Mouse (Mus musculus) embryonic facial prominence, embryonic 11.5 days (tissue): ENCODE data around the gene Lig4. TPM values are rescaled to one million over a fixed set of nuclear protein-coding genes. Genes with fewer than 3 reads are reported as not detected.

ENCODE experiments used
- polyA plus RNA-seq: library from polyadenylated mRNA; unstranded; fragments of >200 nt; fragmentation: Nextera tagmentation; extraction: Ambion mirVana; gene quantifications from 2 replicates; pipeline ENCODE4 v1.2.1, GENCODE M21; 2014

The Lig4 gene
- polyA plus RNA-seq, 1 experiment from 2014 or later = 9.2 TPM

Other genes starting within 250 kb of the Lig4 start
- 0.83 and 1.1 TPM in 2 replicates for gene Fam155a, start 206.5 kb downstream of the Lig4 start, polyA plus RNA-seq
- gene Gm10217, start 113.4 kb downstream of the Lig4 start, polyA plus RNA-seq = not detected in 2 replicates
- gene Abhd13, start within 50 bp of the Lig4 start, polyA plus RNA-seq = 22.0 and 25.6 TPM in 2 replicates
- 0.17 TPM in 1 of 2 replicates, not detected in the other for gene Tnfsf13b, start 28.8 kb upstream of the Lig4 start, polyA plus RNA-seq
- gene Myo16, start 176.2 kb upstream of the Lig4 start, polyA plus RNA-seq = 0.81 TPM in 2 replicates